Mouse (Mus musculus): Measurements from ENCODE around the gene Scly.

Scly gene

GRCm38 (mm10) chr1:91362113-91362512 is 64.0 kb downstream of the Scly start:
- DNase-seq (ENCODE audit: low spot score): no peak

- DNase-seq (ENCODE audit: low spot score): no peak
Measured at GRCm38 (mm10) chr1:91364822-91365644, 66.9 kb downstream of the Scly start.

DNA sequence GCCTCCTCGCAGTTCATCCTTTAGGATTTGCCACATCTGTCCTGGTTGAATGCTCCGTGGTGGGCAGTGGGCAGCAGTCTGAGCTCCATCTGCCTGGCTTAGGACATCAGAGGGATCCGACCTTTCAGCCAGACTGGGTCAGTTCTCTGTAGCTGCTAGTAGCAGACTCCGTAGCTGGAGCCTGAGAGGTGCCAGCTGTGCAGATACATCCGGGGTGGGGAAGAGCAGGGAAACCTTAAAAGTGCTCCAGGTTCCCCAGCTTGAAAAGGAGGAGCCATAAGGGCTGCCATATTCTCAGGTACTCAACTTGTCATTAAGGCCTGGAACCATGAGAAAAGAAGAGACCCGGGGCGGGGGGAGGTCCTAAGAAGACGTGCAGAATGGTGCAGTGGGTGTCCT is 67.7 kb downstream of the Scly start:
- DNase-seq (ENCODE audit: low spot score): no peak

GRCm38 (mm10) chr1:91366215-91367108 is 68.3 kb downstream of the Scly start, which contains the start of gene Erfe:
Erfe (plus strand) TSS chr1:91366430.
- no peak for DNase-seq (ENCODE audit: low spot score)

- DNase-seq (ENCODE audit: low spot score): no peak
Measured at GRCm38 (mm10) chr1:91367295-91367694, 69.2 kb downstream of the Scly start.

- DNase-seq (ENCODE audit: low spot score): no peak
Measured at GRCm38 (mm10) chr1:91369408-91369807, 71.3 kb downstream of the Scly start.

DNA sequence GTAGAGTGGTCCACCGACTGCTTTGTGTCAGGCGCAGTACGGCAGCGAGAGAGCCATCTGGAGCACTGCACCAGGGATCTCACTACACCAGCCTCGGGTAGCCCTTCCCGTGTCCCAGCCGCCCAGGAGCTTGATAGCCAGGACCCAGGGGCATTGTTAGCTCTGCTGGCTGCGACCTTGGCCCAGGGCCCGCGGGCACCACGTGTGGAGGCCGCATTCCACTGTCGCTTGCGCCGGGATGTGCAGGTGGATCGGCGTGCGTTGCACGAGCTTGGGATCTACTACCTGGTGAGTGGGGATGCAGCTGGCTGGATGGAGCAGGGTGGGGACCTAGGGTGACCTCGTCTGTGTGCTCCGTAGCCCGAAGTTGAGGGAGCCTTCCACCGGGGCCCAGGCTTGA is 71.9 kb downstream of the Scly start:
- no peak for DNase-seq (ENCODE audit: low spot score)
